Mouse (Mus musculus): ENCODE data around the gene Masp1.

Masp1 gene

GRCm38 (mm10) chr16:23518567-23519369 is 1.8 kb downstream of the Masp1 start:
- no peak overlapping the region for H3K4me3 ChIP-seq (replicated peaks; ENCODE audit: low read length)
- TF ChIP-seq CTCF (conservative IDR thresholded peaks at IDR 0.05; ENCODE audit: low read length): no peak
- H3K4me1 ChIP-seq (replicated peaks; ENCODE audit: low read depth, low read length): peaks cover 28% of the 10 kb centered on the region
- H3K36me3 ChIP-seq (ENCODE audit: insufficient read depth, low read length): no peaks in the 10 kb centered on the region
- peaks cover 47% of the 10 kb centered on the region for H3K27me3 ChIP-seq (ENCODE audit: insufficient read depth, low read length)
- H3K9me3 ChIP-seq (ENCODE audit: low read length): no peaks in the 10 kb centered on the region

GRCm38 (mm10) chr16:23517754-23518566 is 2.7 kb downstream of the Masp1 start:
- Histone ChIP-seq H3K4me1 (replicated peaks; ENCODE audit: low read depth, low read length) (peaks cover 26% of the 10 kb centered on the region), H3K27me3 (ENCODE audit: insufficient read depth, low read length) (peaks cover 47% of the 10 kb centered on the region), H3K4me3 (replicated peaks; ENCODE audit: low read length) (no peak overlapping the region), H3K9me3 (ENCODE audit: low read length) (no peaks in the 10 kb centered on the region), H3K36me3 (ENCODE audit: insufficient read depth, low read length) (no peaks in the 10 kb centered on the region)
- no peak for TF ChIP-seq NANOG (IDR thresholded peaks at IDR 0.05; ENCODE audit: borderline replicate concordance, low read length)
- no peak for TF ChIP-seq POU5F1 (IDR thresholded peaks at IDR 0.05; ENCODE audit: borderline replicate concordance, low read length)
- no peak for TF ChIP-seq CTCF (conservative IDR thresholded peaks at IDR 0.05; ENCODE audit: low read length)

GRCm38 (mm10) chr16:23517230-23517629 is 3.4 kb downstream of the Masp1 start:
- no peaks in the 10 kb centered on the region for H3K36me3 ChIP-seq (ENCODE audit: insufficient read depth, low read length)
- H3K27me3 ChIP-seq (ENCODE audit: insufficient read depth, low read length): peaks cover 40% of the 10 kb centered on the region
- H3K4me3 ChIP-seq (replicated peaks; ENCODE audit: low read length): no peak overlapping the region
- peaks cover 18% of the 10 kb centered on the region for H3K4me1 ChIP-seq (replicated peaks; ENCODE audit: low read depth, low read length)
- TF ChIP-seq NANOG (IDR thresholded peaks at IDR 0.05; ENCODE audit: borderline replicate concordance, low read length): no peak
- TF ChIP-seq CTCF (conservative IDR thresholded peaks at IDR 0.05; ENCODE audit: low read length): no peak
- TF ChIP-seq POU5F1 (IDR thresholded peaks at IDR 0.05; ENCODE audit: borderline replicate concordance, low read length): no peak
- no peaks in the 10 kb centered on the region for H3K9me3 ChIP-seq (ENCODE audit: low read length)

- Histone ChIP-seq H3K4me3 (replicated peaks; ENCODE audit: low read length) (no peak overlapping the region), H3K27me3 (ENCODE audit: insufficient read depth, low read length) (peaks cover 34% of the 10 kb centered on the region), H3K9me3 (ENCODE audit: low read length) (no peaks in the 10 kb centered on the region), H3K4me1 (replicated peaks; ENCODE audit: low read depth, low read length) (peaks cover 15% of the 10 kb centered on the region), H3K36me3 (ENCODE audit: insufficient read depth, low read length) (no peaks in the 10 kb centered on the region)
- TF ChIP-seq CTCF (conservative IDR thresholded peaks at IDR 0.05; ENCODE audit: low read length) (no peak), POU5F1 (IDR thresholded peaks at IDR 0.05; ENCODE audit: borderline replicate concordance, low read length) (no peak), NANOG (IDR thresholded peaks at IDR 0.05; ENCODE audit: borderline replicate concordance, low read length) (no peak)
These were observed 4.0 kb downstream of the Masp1 start for GRCm38 (mm10) chr16:23516606-23517005.

GRCm38 (mm10) chr16:23515766-23516165 is 4.8 kb downstream of the Masp1 start:
- peaks cover 28% of the 10 kb centered on the region for H3K27me3 ChIP-seq (ENCODE audit: insufficient read depth, low read length)
- H3K36me3 ChIP-seq (ENCODE audit: insufficient read depth, low read length): no peaks in the 10 kb centered on the region
- peaks cover 12% of the 10 kb centered on the region for H3K4me1 ChIP-seq (replicated peaks; ENCODE audit: low read depth, low read length)
- H3K9me3 ChIP-seq (ENCODE audit: low read length): peaks cover 6% of the 10 kb centered on the region; the same call in 1 of the 2 replicates
- no peak overlapping the region for H3K4me3 ChIP-seq (replicated peaks; ENCODE audit: low read length)
- TF ChIP-seq NANOG (IDR thresholded peaks at IDR 0.05; ENCODE audit: borderline replicate concordance, low read length) (no peak), POU5F1 (IDR thresholded peaks at IDR 0.05; ENCODE audit: borderline replicate concordance, low read length) (no peak), CTCF (conservative IDR thresholded peaks at IDR 0.05; ENCODE audit: low read length) (no peak)

GRCm38 (mm10) chr16:23513401-23513800 is 7.2 kb downstream of the Masp1 start:
- Histone ChIP-seq H3K27me3 (ENCODE audit: insufficient read depth, low read length) (peaks cover 14% of the 10 kb centered on the region; the same call in 1 of the 2 replicates), H3K4me3 (replicated peaks; ENCODE audit: low read length) (no peak overlapping the region), H3K36me3 (ENCODE audit: insufficient read depth, low read length) (no peaks in the 10 kb centered on the region), H3K4me1 (replicated peaks; ENCODE audit: low read depth, low read length) (no peaks in the 10 kb centered on the region), H3K9me3 (ENCODE audit: low read length) (peaks cover 7% of the 10 kb centered on the region; the same call in 1 of the 2 replicates)
- TF ChIP-seq POU5F1 (IDR thresholded peaks at IDR 0.05; ENCODE audit: borderline replicate concordance, low read length) (no peak), NANOG (IDR thresholded peaks at IDR 0.05; ENCODE audit: borderline replicate concordance, low read length) (no peak), CTCF (conservative IDR thresholded peaks at IDR 0.05; ENCODE audit: low read length) (no peak)

GRCm38 (mm10) chr16:23511166-23511935 is 9.3 kb downstream of the Masp1 start:
- Histone ChIP-seq H3K27me3 (ENCODE audit: insufficient read depth, low read length) (0 out of 2 replicates have a peak, but pooled peaks cover 5% of the 10 kb centered on the region), H3K4me1 (replicated peaks; ENCODE audit: low read depth, low read length) (peaks cover 8% of the 10 kb centered on the region), H3K36me3 (ENCODE audit: insufficient read depth, low read length) (no peaks in the 10 kb centered on the region), H3K9me3 (ENCODE audit: low read length) (peaks cover 7% of the 10 kb centered on the region; the same call in 1 of the 2 replicates), H3K4me3 (replicated peaks; ENCODE audit: low read length) (no peak overlapping the region)
- TF ChIP-seq POU5F1 (IDR thresholded peaks at IDR 0.05; ENCODE audit: borderline replicate concordance, low read length): no peak
- no peak for TF ChIP-seq NANOG (IDR thresholded peaks at IDR 0.05; ENCODE audit: borderline replicate concordance, low read length)
- no peak for TF ChIP-seq CTCF (conservative IDR thresholded peaks at IDR 0.05; ENCODE audit: low read length)
